Mouse (Mus musculus) ES-E14 (cell line): ENCODE measurements at regions not wholly inside any gene's neighbourhood (a gene's known extent, or its start where the extent isn't known, plus 50 kb on each side); places are given as distances from the start of the nearest gene placed in this dataset.

ENCODE experiments used
- CHD2 ChIP-seq: IDR thresholded peaks from 2 replicates; pipeline ENCODE4 v1.6.1; 2014; ENCODE audit warnings: mild to moderate bottlenecking, low read depth, low read length, inconsistent platforms
- HCFC1 ChIP-seq: IDR thresholded peaks from 2 replicates; pipeline ENCODE4 v1.6.1; 2012; ENCODE audit warnings: low read length, inconsistent platforms, borderline replicate concordance; ENCODE audit not compliant: insufficient read depth

DNA sequence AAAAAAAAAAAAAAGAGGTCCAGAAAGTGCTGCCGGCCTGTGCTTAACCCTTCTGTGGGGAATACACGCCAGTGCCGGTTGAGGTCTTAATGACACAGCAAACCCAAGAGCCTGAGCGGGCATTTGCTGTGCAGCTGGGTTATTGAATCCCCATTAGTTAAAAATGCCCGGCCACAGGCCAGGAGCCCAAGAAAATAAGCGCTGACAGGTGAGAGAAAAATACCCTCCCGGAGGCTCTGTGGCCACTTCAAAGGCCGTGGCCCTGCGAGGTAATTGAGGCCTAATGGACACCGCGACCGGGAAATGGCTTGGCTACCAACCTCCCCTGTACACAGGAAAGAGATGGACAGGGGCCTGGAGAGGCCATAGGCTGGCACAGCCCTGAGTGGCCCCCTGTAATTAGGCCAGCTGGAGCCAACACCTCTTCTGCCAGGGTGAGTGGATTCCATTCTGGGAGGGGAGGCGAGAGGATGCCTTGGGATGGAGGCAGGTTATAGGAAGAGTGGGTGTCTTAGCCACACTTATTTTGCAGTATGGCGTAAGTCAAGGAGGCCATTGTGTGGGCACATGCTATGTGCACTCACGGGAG is 79.7 kb downstream of the Irx5 start:
- TF ChIP-seq CHD2: no peak
- TF ChIP-seq HCFC1: no peak
